Mouse (Mus musculus): ENCODE measurements around the gene Fut1. TPM values are rescaled to one million over a fixed set of nuclear protein-coding genes. Genes with fewer than 3 reads are reported as not detected.
"Not testable (repeated sequence)": the region's sequence is repeated elsewhere in the genome, so short reads cannot be mapped to it uniquely, and the experiment has no call there.

The Fut1 gene
- polyA plus RNA-seq, 1 experiment, result 0.05 TPM

GRCm38 (mm10) chr7:45644872-45645590 lies 27.9 kb downstream of the Fut1 start:
- Histone ChIP-seq H3K4me3 (ENCODE audit: insufficient read depth, low read depth, low read length) (no peak overlapping the region), H3K4me1 (ENCODE audit: control insufficient read depth, insufficient read depth, low read length) (no peaks in the 10 kb centered on the region), H3K27me3 (replicated peaks; ENCODE audit: control insufficient read depth, insufficient read depth, low read length) (no peaks in the 10 kb centered on the region), H3K27ac (ENCODE audit: insufficient read depth, low read depth, low read length) (no peak overlapping the region), H3K36me3 (ENCODE audit: control insufficient read depth, insufficient read depth, low read length) (no peaks in the 10 kb centered on the region)
- no peak for DNase-seq
- no peak for TF ChIP-seq POLR2A (IDR thresholded peaks at IDR 0.05; ENCODE audit: low read depth, low read length)
- no peak for TF ChIP-seq CTCF (conservative IDR thresholded peaks at IDR 0.05; ENCODE audit: insufficient read depth, insufficient read length, low read depth, low read length)
- WGBS, result 85% methylated on average over 6 of the region's 6 CpGs

GRCm38 (mm10) chr7:45645591-45645971 lies 28.5 kb downstream of the Fut1 start:
- WGBS, result 88% methylated on average over 7 of the region's 7 CpGs
- no peak for DNase-seq
- no peaks in the 10 kb centered on the region for H3K36me3 ChIP-seq (ENCODE audit: control insufficient read depth, insufficient read depth, low read length)

GRCm38 (mm10) chr7:45646671-45647070 lies 29.6 kb downstream of the Fut1 start:
- no peaks in the 10 kb centered on the region for H3K4me1 ChIP-seq (ENCODE audit: control insufficient read depth, insufficient read depth, low read length)

More at GRCm38 (mm10) chr7:45645591-45645971, 28.5 kb downstream of the Fut1 start:
- Histone ChIP-seq H3K4me3 (ENCODE audit: insufficient read depth, low read depth, low read length) (no peak overlapping the region), H3K4me1 (ENCODE audit: control insufficient read depth, insufficient read depth, low read length) (no peaks in the 10 kb centered on the region), H3K27me3 (replicated peaks; ENCODE audit: control insufficient read depth, insufficient read depth, low read length) (no peaks in the 10 kb centered on the region), H3K27ac (ENCODE audit: insufficient read depth, low read depth, low read length) (no peak overlapping the region)
- TF ChIP-seq POLR2A (IDR thresholded peaks at IDR 0.05; ENCODE audit: low read depth, low read length), result no peak
- TF ChIP-seq CTCF (conservative IDR thresholded peaks at IDR 0.05; ENCODE audit: insufficient read depth, insufficient read length, low read depth, low read length), result no peak

GRCm38 (mm10) chr7:45649351-45649750 lies 32.3 kb downstream of the Fut1 start:
- Histone ChIP-seq H3K36me3 (ENCODE audit: control insufficient read depth, insufficient read depth, low read length) (no peaks in the 10 kb centered on the region), H3K27ac (ENCODE audit: insufficient read depth, low read depth, low read length) (no peak overlapping the region), H3K4me1 (ENCODE audit: control insufficient read depth, insufficient read depth, low read length) (no peaks in the 10 kb centered on the region), H3K27me3 (replicated peaks; ENCODE audit: control insufficient read depth, insufficient read depth, low read length) (no peaks in the 10 kb centered on the region), H3K4me3 (ENCODE audit: insufficient read depth, low read depth, low read length) (no peak overlapping the region)
- TF ChIP-seq POLR2A (IDR thresholded peaks at IDR 0.05; ENCODE audit: low read depth, low read length), result no peak
- TF ChIP-seq CTCF (conservative IDR thresholded peaks at IDR 0.05; ENCODE audit: insufficient read depth, insufficient read length, low read depth, low read length), result no peak
- DNase-seq, result no peak
- 67% methylated on average over 8 of the region's 8 CpGs for WGBS

More at GRCm38 (mm10) chr7:45646671-45647070, 29.6 kb downstream of the Fut1 start:
- TF ChIP-seq POLR2A (IDR thresholded peaks at IDR 0.05; ENCODE audit: low read depth, low read length), result no peak
- Histone ChIP-seq H3K27ac (ENCODE audit: insufficient read depth, low read depth, low read length) (no peak overlapping the region), H3K36me3 (ENCODE audit: control insufficient read depth, insufficient read depth, low read length) (no peaks in the 10 kb centered on the region), H3K4me3 (ENCODE audit: insufficient read depth, low read depth, low read length) (no peak overlapping the region), H3K27me3 (replicated peaks; ENCODE audit: control insufficient read depth, insufficient read depth, low read length) (no peaks in the 10 kb centered on the region)
- DNase-seq, result no peak
- WGBS, result 54% methylated on average over 4 of the region's 4 CpGs

GRCm38 (mm10) chr7:45650484-45650883 lies 33.4 kb downstream of the Fut1 start:
- DNase-seq; H3K27me3 ChIP-seq (replicated peaks; ENCODE audit: control insufficient read depth, insufficient read depth, low read length); H3K4me1 ChIP-seq (ENCODE audit: control insufficient read depth, insufficient read depth, low read length); H3K4me3 ChIP-seq (ENCODE audit: insufficient read depth, low read depth, low read length); H3K36me3 ChIP-seq (ENCODE audit: control insufficient read depth, insufficient read depth, low read length); H3K27ac ChIP-seq (ENCODE audit: insufficient read depth, low read depth, low read length): not testable (repeated sequence)
- 95% methylated on average over 20 of the region's 20 CpGs for WGBS

GRCm38 (mm10) chr7:45654424-45655047 lies 37.4 kb downstream of the Fut1 start:
- Histone ChIP-seq H3K36me3 (ENCODE audit: control insufficient read depth, insufficient read depth, low read length) (no peaks in the 10 kb centered on the region), H3K27ac (ENCODE audit: insufficient read depth, low read depth, low read length) (no peak overlapping the region), H3K4me1 (ENCODE audit: control insufficient read depth, insufficient read depth, low read length) (no peaks in the 10 kb centered on the region), H3K4me3 (ENCODE audit: insufficient read depth, low read depth, low read length) (no peak overlapping the region), H3K27me3 (replicated peaks; ENCODE audit: control insufficient read depth, insufficient read depth, low read length) (no peaks in the 10 kb centered on the region)
- TF ChIP-seq POLR2A (IDR thresholded peaks at IDR 0.05; ENCODE audit: low read depth, low read length) (no peak), CTCF (conservative IDR thresholded peaks at IDR 0.05; ENCODE audit: insufficient read depth, insufficient read length, low read depth, low read length) (no peak)
- no peak for DNase-seq
- WGBS, result 48% methylated on average over 17 of the region's 17 CpGs

GRCm38 (mm10) chr7:45660746-45661478 lies 43.8 kb downstream of the Fut1 start:
- Histone ChIP-seq H3K4me1 (ENCODE audit: control insufficient read depth, insufficient read depth, low read length) (no peaks in the 10 kb centered on the region), H3K27me3 (replicated peaks; ENCODE audit: control insufficient read depth, insufficient read depth, low read length) (no peaks in the 10 kb centered on the region), H3K36me3 (ENCODE audit: control insufficient read depth, insufficient read depth, low read length) (no peaks in the 10 kb centered on the region), H3K4me3 (ENCODE audit: insufficient read depth, low read depth, low read length) (no peak overlapping the region), H3K27ac (ENCODE audit: insufficient read depth, low read depth, low read length) (no peak overlapping the region)
- no peak for DNase-seq
- 69% methylated on average over 11 of the region's 11 CpGs for WGBS
- no peak for TF ChIP-seq POLR2A (IDR thresholded peaks at IDR 0.05; ENCODE audit: low read depth, low read length)
- TF ChIP-seq CTCF (conservative IDR thresholded peaks at IDR 0.05; ENCODE audit: insufficient read depth, insufficient read length, low read depth, low read length), result no peak

GRCm38 (mm10) chr7:45661702-45662101 lies 44.6 kb downstream of the Fut1 start:
- not testable (repeated sequence) for H3K4me1 ChIP-seq (ENCODE audit: control insufficient read depth, insufficient read depth, low read length); DNase-seq; H3K36me3 ChIP-seq (ENCODE audit: control insufficient read depth, insufficient read depth, low read length); H3K4me3 ChIP-seq (ENCODE audit: insufficient read depth, low read depth, low read length); H3K27me3 ChIP-seq (replicated peaks; ENCODE audit: control insufficient read depth, insufficient read depth, low read length); H3K27ac ChIP-seq (ENCODE audit: insufficient read depth, low read depth, low read length)
- WGBS, result 98% methylated on average over 6 of the region's 6 CpGs

Data from kidney, adult 2 months (tissue).